Mouse (Mus musculus): ENCODE results near the gene Fbxo47. TPM values are rescaled to one million over a fixed set of nuclear protein-coding genes. Genes with fewer than 3 reads are reported as not detected.

Fbxo47 gene
- polyA plus RNA-seq (2014; fragmentation: Nextera tagmentation; extraction: Ambion mirVana) = 0.62 and 0.67 TPM in 2 replicates

DNA sequence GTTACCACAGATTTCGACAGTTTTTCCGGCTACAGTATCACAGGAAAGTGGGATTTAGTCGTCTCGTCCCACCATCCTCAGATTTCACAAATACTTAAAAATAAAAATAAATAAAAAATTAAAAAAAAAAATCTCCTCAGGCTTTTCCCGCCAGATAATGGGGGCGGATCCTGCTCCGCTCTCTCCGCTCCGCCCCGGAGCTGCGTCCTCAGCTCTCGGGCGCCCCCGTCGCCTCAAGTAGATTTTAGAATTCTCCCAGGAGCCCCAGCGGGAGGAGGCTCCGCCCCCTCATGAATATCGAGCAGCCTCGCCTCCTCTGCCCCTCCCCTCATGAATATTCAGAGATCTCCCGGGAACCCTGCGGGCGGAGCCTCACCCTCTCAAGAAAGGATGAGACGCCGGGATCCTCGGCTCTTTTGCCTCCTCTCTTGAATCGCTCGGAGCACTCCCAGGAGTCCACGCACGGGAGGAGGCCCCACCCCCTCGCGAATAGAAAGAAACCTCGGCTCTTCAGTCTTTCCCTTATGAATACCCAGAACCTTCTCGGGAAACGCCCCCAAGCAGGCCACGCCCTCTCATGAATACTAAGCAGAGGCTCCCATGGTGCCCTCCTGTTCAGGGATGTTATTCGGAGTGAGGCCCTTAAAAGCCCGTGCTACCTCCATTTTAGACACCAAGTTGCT, at the start of gene Fbxo47:
TSS of gene Fbxo47 (minus strand) at position 237 of the 683 bp plus-strand sequence.
- Histone ChIP-seq H3K4me3 (replicated peaks; ENCODE audit: low read depth, low read length) (peak within 1 kb of the TSS; percentile 53), H3K4me2 (ENCODE audit: low read length) (peak within 1 kb of the TSS; percentile 61), H3K9me3 (ENCODE audit: control insufficient read depth, low read length) (no peaks in the 10 kb centered on the region), H3K27me3 (ENCODE audit: control insufficient read depth, insufficient read depth, low read length) (no peaks in the 10 kb centered on the region), H3K4me1 (ENCODE audit: control insufficient read depth, insufficient read depth, low read length) (no peaks in the 10 kb centered on the region), H3K27ac (replicated peaks; ENCODE audit: low read depth, low read length) (peak within 1 kb of the TSS; percentile 92), H3K9ac (replicated peaks; ENCODE audit: low read length) (peak within 1 kb of the TSS; percentile 47; the same call in 1 of the 2 replicates), H3K36me3 (ENCODE audit: control insufficient read depth, insufficient read depth, low read length) (no peaks in the 10 kb centered on the region)
- peak; percentile 99 for DNase-seq
- peak; percentile 94 for ATAC-seq (ENCODE audit: low FRiP score, low TSS enrichment)
- WGBS = under 1% methylated on average over 37 of the region's 37 CpGs

DNA sequence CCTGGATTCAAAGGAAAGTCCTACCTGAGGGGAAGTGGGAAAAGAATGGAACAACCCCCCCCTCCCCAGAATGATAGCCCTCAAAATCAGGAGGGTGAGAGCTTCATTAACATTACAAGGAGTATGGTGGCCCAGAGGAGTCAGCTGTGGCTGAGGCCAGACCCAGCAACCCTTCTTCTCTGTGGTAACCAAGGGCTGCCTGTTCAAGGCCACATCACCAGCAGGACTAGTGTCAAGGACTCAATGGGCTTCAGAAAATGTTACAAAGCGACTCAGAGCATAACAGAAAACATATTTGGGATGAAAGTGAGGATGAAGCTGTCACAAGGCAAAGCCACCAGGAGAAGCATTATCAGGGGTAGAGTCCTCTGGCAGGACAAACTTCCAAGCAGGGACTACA, 49.6 kb upstream of the Fbxo47 start:
- Histone ChIP-seq H3K9ac (replicated peaks; ENCODE audit: low read length) (no peak overlapping the region), H3K4me2 (ENCODE audit: low read length) (no peak overlapping the region), H3K4me3 (replicated peaks; ENCODE audit: low read depth, low read length) (no peak overlapping the region), H3K27me3 (ENCODE audit: control insufficient read depth, insufficient read depth, low read length) (no peaks in the 10 kb centered on the region), H3K27ac (replicated peaks; ENCODE audit: low read depth, low read length) (no peak overlapping the region), H3K9me3 (ENCODE audit: control insufficient read depth, low read length) (no peaks in the 10 kb centered on the region), H3K36me3 (ENCODE audit: control insufficient read depth, insufficient read depth, low read length) (no peaks in the 10 kb centered on the region), H3K4me1 (ENCODE audit: control insufficient read depth, insufficient read depth, low read length) (no peaks in the 10 kb centered on the region)
- no peak for ATAC-seq (ENCODE audit: low FRiP score, low TSS enrichment)
- WGBS = 73% methylated on average over 1 of the region's 1 CpGs
- DNase-seq = no peak

DNA sequence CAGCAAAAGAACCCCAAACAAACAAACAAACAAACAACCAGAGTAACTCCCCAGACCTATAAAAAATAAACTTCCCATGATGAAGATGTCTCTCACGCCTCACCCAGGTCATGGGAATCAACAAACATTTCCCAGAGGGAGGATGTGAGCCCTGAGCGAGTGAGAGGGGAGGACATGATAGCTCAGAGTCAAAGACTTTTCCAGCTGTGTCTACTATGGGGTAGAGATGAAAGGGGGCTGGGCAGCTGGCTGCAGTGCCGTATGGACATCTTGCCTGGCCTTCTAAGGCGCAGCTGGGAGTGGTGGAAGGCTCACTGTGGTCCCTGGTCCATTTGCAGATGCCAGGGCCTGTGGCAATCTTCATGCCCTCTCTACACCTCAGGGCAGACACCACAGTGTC, 45.0 kb upstream of the Fbxo47 start:
- Histone ChIP-seq H3K27me3 (ENCODE audit: control insufficient read depth, insufficient read depth, low read length) (no peaks in the 10 kb centered on the region), H3K4me1 (ENCODE audit: control insufficient read depth, insufficient read depth, low read length) (no peaks in the 10 kb centered on the region), H3K36me3 (ENCODE audit: control insufficient read depth, insufficient read depth, low read length) (no peaks in the 10 kb centered on the region), H3K9me3 (ENCODE audit: control insufficient read depth, low read length) (no peaks in the 10 kb centered on the region), H3K9ac (replicated peaks; ENCODE audit: low read length) (no peak overlapping the region), H3K4me2 (ENCODE audit: low read length) (no peak overlapping the region), H3K4me3 (replicated peaks; ENCODE audit: low read depth, low read length) (no peak overlapping the region), H3K27ac (replicated peaks; ENCODE audit: low read depth, low read length) (no peak overlapping the region)
- ATAC-seq (ENCODE audit: low FRiP score, low TSS enrichment) (no peak), DNase-seq (no peak)
- WGBS = 73% methylated on average over 4 of the region's 4 CpGs

DNA sequence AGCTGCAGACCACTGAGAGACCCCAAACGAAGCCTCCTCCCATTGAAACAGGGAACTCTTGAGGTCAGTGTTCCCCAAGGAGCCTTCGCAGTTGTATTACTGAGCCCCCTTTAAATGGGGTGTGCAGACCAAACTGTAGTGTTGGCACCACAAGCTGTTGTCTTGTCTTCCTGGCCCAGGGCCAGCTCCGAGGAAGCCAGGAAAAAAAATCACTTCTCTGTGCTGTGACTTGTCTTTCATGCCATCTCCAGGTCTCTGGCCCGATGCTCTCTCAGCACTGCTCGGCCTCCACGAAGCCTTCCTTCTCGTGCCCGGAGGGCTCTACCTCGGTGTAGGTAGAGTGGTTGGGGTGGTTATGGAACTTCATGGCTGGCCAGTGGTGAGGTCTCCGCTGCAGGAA, 40.3 kb upstream of the Fbxo47 start:
- WGBS = 91% methylated on average over 10 of the region's 10 CpGs
- ATAC-seq (ENCODE audit: low FRiP score, low TSS enrichment) (no peak), DNase-seq (no peak)
- Histone ChIP-seq H3K4me2 (ENCODE audit: low read length) (no peak overlapping the region), H3K27ac (replicated peaks; ENCODE audit: low read depth, low read length) (no peak overlapping the region), H3K4me1 (ENCODE audit: control insufficient read depth, insufficient read depth, low read length) (no peaks in the 10 kb centered on the region), H3K9ac (replicated peaks; ENCODE audit: low read length) (no peak overlapping the region), H3K36me3 (ENCODE audit: control insufficient read depth, insufficient read depth, low read length) (no peaks in the 10 kb centered on the region), H3K27me3 (ENCODE audit: control insufficient read depth, insufficient read depth, low read length) (no peaks in the 10 kb centered on the region), H3K4me3 (replicated peaks; ENCODE audit: low read depth, low read length) (no peak overlapping the region), H3K9me3 (ENCODE audit: control insufficient read depth, low read length) (no peaks in the 10 kb centered on the region)

DNA sequence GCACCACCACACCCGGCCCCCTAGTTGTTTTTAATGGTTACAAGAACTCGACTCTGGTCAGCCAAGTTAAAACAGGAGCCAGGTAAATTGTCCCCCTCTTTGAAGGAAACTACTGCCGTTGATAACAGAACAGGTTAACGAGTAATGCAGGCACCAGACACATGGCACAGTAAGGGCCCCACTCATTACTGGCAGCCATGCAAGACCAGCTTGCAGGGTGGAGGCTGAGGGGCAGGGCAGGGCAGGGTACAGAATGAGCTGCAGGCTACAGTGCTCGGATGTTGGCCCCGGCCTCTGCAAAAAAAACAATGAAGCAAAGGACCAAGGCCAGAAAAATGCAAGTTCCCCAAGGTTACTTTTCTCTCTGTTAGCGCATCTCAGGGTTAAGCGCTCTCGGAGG, 39.7 kb upstream of the Fbxo47 start:
- WGBS = 84% methylated on average over 9 of the region's 9 CpGs
- no peak overlapping the region for H3K4me2 ChIP-seq (ENCODE audit: low read length)
- H3K9ac ChIP-seq (replicated peaks; ENCODE audit: low read length) = no peak overlapping the region
- H3K27ac ChIP-seq (replicated peaks; ENCODE audit: low read depth, low read length) = no peak overlapping the region
- ATAC-seq (ENCODE audit: low FRiP score, low TSS enrichment) (no peak), DNase-seq (no peak)
- H3K27me3 ChIP-seq (ENCODE audit: control insufficient read depth, insufficient read depth, low read length) = no peaks in the 10 kb centered on the region
- H3K36me3 ChIP-seq (ENCODE audit: control insufficient read depth, insufficient read depth, low read length) = no peaks in the 10 kb centered on the region
- no peaks in the 10 kb centered on the region for H3K9me3 ChIP-seq (ENCODE audit: control insufficient read depth, low read length)
- no peaks in the 10 kb centered on the region for H3K4me1 ChIP-seq (ENCODE audit: control insufficient read depth, insufficient read depth, low read length)
- H3K4me3 ChIP-seq (replicated peaks; ENCODE audit: low read depth, low read length) = no peak overlapping the region

DNA sequence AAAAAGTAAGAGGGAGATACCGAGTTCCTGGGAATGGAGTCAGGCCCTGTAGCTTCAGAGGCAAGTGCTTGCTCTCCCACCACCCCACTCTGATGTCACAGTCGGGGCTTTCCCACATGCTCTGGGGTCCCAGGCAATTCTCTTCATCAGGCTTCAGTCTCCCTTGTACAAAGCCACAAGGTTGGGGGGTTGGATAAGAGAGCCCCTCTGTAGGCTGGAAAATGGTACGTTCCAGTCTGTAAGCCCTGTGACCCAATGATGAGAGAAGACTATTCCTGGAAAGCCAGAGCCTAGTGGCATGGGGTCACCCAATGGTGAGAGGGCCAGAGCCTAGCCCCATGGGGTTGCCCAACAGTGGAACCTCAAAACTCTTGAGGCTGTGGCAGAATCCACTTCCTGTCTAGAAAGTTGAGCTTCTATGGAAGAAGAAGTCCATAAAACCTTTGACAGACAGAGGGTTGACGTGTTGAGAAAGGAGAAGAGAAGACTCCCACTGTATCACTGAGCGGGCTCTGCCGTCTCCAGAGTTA, 32.1 kb upstream of the Fbxo47 start:
- DNase-seq (no peak), ATAC-seq (ENCODE audit: low FRiP score, low TSS enrichment) (no peak)
- Histone ChIP-seq H3K9me3 (ENCODE audit: control insufficient read depth, low read length) (no peaks in the 10 kb centered on the region), H3K27ac (replicated peaks; ENCODE audit: low read depth, low read length) (no peak overlapping the region), H3K36me3 (ENCODE audit: control insufficient read depth, insufficient read depth, low read length) (no peaks in the 10 kb centered on the region), H3K4me2 (ENCODE audit: low read length) (no peak overlapping the region), H3K9ac (replicated peaks; ENCODE audit: low read length) (no peak overlapping the region), H3K27me3 (ENCODE audit: control insufficient read depth, insufficient read depth, low read length) (no peaks in the 10 kb centered on the region), H3K4me1 (ENCODE audit: control insufficient read depth, insufficient read depth, low read length) (no peaks in the 10 kb centered on the region), H3K4me3 (replicated peaks; ENCODE audit: low read depth, low read length) (no peak overlapping the region)
- 97% methylated on average over 6 of the region's 6 CpGs for WGBS

DNA sequence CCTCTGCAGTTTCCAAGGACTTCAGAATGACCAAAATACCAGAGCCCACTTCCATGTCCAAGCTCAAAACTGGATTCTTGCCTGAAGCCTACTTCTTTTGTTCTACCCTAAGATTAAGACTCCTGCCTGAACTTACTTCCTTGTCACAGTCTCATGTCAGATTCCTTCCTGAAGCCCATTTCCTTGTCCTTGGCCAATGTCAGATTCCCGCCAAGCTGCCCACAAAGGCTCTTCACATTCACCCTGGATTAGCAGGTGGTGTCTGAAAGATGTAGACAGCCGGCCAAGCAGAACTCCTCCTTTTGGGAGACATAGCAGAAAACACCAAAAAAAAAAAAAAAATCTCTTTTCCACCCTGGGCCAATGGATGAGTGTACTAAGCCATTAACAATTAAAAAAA, 31.5 kb upstream of the Fbxo47 start:
- H3K9ac ChIP-seq (replicated peaks; ENCODE audit: low read length) = no peak overlapping the region
- WGBS = 85% methylated on average over 2 of the region's 2 CpGs
- ATAC-seq (ENCODE audit: low FRiP score, low TSS enrichment) = no peak
- DNase-seq = no peak
- H3K36me3 ChIP-seq (ENCODE audit: control insufficient read depth, insufficient read depth, low read length) = no peaks in the 10 kb centered on the region
- no peak overlapping the region for H3K4me3 ChIP-seq (replicated peaks; ENCODE audit: low read depth, low read length)
- no peak overlapping the region for H3K27ac ChIP-seq (replicated peaks; ENCODE audit: low read depth, low read length)
- H3K9me3 ChIP-seq (ENCODE audit: control insufficient read depth, low read length) = no peaks in the 10 kb centered on the region
- no peaks in the 10 kb centered on the region for H3K4me1 ChIP-seq (ENCODE audit: control insufficient read depth, insufficient read depth, low read length)
- no peaks in the 10 kb centered on the region for H3K27me3 ChIP-seq (ENCODE audit: control insufficient read depth, insufficient read depth, low read length)
- H3K4me2 ChIP-seq (ENCODE audit: low read length) = no peak overlapping the region

DNA sequence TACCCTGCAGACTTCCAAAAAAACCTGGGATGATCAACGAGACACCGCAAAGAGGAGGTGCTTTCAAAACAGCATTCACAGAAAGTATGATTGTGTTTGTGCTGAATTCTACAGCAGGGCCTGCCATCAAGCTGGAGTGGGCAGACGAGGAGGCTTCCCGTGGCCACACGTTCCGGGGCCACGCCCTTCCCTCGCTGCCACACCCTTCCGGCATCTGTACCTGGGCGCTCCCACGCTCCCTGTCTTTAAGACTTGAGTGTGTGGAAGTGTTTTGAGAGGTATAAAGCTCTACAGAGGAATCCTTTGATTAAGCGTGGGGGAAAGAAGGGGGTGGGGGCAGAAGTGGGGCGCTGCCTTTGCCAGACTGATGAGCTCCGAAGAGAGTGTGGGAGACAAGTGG, 29.2 kb upstream of the Fbxo47 start:
- ATAC-seq (ENCODE audit: low FRiP score, low TSS enrichment) = no peak
- no peak for DNase-seq

DNA sequence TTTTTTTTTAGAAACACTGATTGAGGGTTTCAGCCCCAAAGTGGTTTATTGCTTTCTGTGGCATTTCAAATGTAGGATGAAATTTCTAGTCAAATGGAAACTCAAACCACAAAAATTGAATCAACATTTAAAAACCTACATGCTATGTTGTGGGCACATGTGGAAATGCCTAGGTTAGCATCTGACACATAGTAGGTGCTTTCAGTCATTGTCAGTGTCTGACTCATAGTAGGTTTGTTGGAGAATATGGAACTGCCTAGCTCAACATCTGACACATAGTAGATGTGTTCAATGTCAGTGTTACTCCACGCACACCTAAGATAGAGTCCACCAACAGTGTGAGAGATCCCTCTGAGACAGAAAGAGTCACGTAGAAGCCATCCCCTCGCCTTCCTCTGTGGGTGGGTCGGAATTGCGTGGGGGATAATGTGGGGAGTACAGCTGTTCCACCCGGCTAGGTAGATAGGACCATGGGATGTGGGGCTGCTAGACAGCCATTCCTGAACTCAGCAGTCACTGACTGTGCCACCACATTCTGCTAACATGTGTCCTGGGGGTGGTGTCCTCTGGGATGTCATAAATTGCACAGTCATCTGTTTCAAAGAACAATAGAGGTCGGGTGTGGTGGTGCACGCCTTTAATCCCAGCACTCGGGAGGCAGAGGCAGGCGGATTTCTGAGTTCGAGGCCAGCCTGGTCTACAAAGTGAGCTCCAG, 24.8 kb upstream of the Fbxo47 start:
- H3K4me1 ChIP-seq (ENCODE audit: control insufficient read depth, insufficient read depth, low read length) = no peaks in the 10 kb centered on the region
- H3K9ac ChIP-seq (replicated peaks; ENCODE audit: low read length) = no peak overlapping the region
- no peaks in the 10 kb centered on the region for H3K27me3 ChIP-seq (ENCODE audit: control insufficient read depth, insufficient read depth, low read length)
- H3K36me3 ChIP-seq (ENCODE audit: control insufficient read depth, insufficient read depth, low read length) = no peaks in the 10 kb centered on the region
- H3K27ac ChIP-seq (replicated peaks; ENCODE audit: low read depth, low read length) = no peak overlapping the region
- 90% methylated on average over 11 of the region's 11 CpGs for WGBS
- no peak overlapping the region for H3K4me2 ChIP-seq (ENCODE audit: low read length)
- no peak for DNase-seq
- no peaks in the 10 kb centered on the region for H3K9me3 ChIP-seq (ENCODE audit: control insufficient read depth, low read length)
- H3K4me3 ChIP-seq (replicated peaks; ENCODE audit: low read depth, low read length) = no peak overlapping the region
- ATAC-seq (ENCODE audit: low FRiP score, low TSS enrichment) = no peak

More for the DNA sequence above, 29.2 kb upstream of the Fbxo47 start:
- no peak overlapping the region for H3K9ac ChIP-seq (replicated peaks; ENCODE audit: low read length)
- H3K4me1 ChIP-seq (ENCODE audit: control insufficient read depth, insufficient read depth, low read length) = no peaks in the 10 kb centered on the region
- H3K36me3 ChIP-seq (ENCODE audit: control insufficient read depth, insufficient read depth, low read length) = no peaks in the 10 kb centered on the region
- no peaks in the 10 kb centered on the region for H3K9me3 ChIP-seq (ENCODE audit: control insufficient read depth, low read length)
- H3K27ac ChIP-seq (replicated peaks; ENCODE audit: low read depth, low read length) = no peak overlapping the region
- H3K4me3 ChIP-seq (replicated peaks; ENCODE audit: low read depth, low read length) = no peak overlapping the region
- no peak overlapping the region for H3K4me2 ChIP-seq (ENCODE audit: low read length)
- 90% methylated on average over 14 of the region's 14 CpGs for WGBS
- H3K27me3 ChIP-seq (ENCODE audit: control insufficient read depth, insufficient read depth, low read length) = no peaks in the 10 kb centered on the region
